13 mouse cellular contexts compared by ENCODE assay signal in the genomic region with DNA sequence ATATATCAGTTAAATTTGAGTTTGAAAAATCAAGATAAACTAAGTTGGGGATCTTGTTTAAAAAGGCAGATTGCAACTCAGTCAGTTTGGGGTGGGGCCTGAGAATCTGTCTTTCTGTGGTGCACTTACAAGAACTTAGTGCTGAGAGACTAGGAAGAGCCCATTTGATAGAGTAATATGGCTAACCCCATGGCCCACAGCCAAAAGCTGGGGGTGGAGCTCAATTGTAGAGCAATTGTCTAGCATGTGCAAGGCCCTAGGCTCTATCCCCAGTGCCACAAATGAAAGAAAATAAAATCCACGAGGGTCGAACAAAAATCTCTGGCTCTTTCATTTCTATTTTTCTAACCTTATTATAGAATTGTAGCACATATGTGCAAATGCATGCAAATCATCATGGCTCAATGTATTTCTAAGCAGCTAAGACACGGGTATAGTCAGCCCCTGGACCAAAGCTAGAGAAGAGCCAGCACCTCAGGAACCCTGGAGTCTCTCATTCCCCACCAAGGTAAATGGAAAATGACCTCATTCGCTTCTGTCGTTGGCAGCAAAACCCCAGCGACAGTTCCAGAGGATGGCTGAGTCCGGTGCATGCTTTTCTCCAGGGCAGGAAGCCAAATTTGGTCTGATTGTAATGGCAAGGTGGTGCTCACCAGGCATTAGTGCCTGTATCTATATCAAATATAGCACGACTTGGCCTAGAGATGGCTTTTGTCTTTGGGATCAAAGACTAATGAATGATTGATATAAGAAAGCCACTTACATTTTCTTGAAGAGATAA. TPM values are rescaled to one million over a fixed set of nuclear protein-coding genes. Genes with fewer than 3 reads are reported as not detected.
DNase-seq lines count a peak whose midpoint lies in the region; ATAC-seq and TF ChIP-seq lines count a peak whose summit lies in the region.
"Had no signal": no experiment of that assay in that cellular context is flagged by ENCODE, and none has a peak within 500 bp of the region (broad histone marks: within the 10 kb centered on the region; RNA-seq: fewer than 3 reads in every experiment).

No protein-coding gene starts in this region.

- no peak for TF ChIP-seq RAD21 in MEL (IDR thresholded peaks at IDR 0.05; ENCODE audit: low read depth, low read length)

- H3K27me3 ChIP-seq in MEL (ENCODE audit: control insufficient read depth in 1 of 2, insufficient read depth in 2 of 2, low read length in 2 of 2), result no peaks in the 10 kb centered on the region
- H3K27me3 ChIP-seq in forebrain, embryonic 13.5 days, result no peaks in the 10 kb centered on the region
- H3K27me3 ChIP-seq: liver, embryonic 15.5 days; neural tube, embryonic 15.5 days had no signal

- H3K36me3 ChIP-seq in MEL (ENCODE audit: control insufficient read depth in 1 of 2, insufficient read depth in 2 of 2, low read length in 2 of 2), result no peaks in the 10 kb centered on the region
- no peaks in the 10 kb centered on the region for H3K36me3 ChIP-seq in forebrain, embryonic 13.5 days (ENCODE audit: poor library complexity, severe bottlenecking)
- H3K36me3 ChIP-seq: liver, embryonic 15.5 days; neural tube, embryonic 15.5 days had no signal

- no peak overlapping the region for H3K4me3 ChIP-seq in MEL (ENCODE audit: control insufficient read depth in 1 of 2, insufficient read depth in 1 of 2, low read depth in 2 of 2, low read length in 2 of 2)
- no peak overlapping the region for H3K4me3 ChIP-seq in forebrain, embryonic 13.5 days
- H3K4me3 ChIP-seq: liver, embryonic 15.5 days; neural tube, embryonic 15.5 days had no signal

- TF ChIP-seq POLR2A in MEL (IDR thresholded peaks at IDR 0.05; ENCODE audit: control insufficient read depth in 1 of 2, insufficient read depth in 1 of 2, low read depth in 1 of 2, low read length in 2 of 2, poor library complexity in 1 of 2), result no peak

- no peak for TF ChIP-seq EP300 in MEL (IDR thresholded peaks at IDR 0.05; ENCODE audit: low read depth in 1 of 2, low read length in 2 of 2)

- peaks cover 0 to 3% of the 10 kb centered on the region in 2 experiments; a peak in 1 of 4 replicates for H3K4me1 ChIP-seq in MEL (ENCODE audit: control insufficient read depth in 1 of 2, insufficient read depth in 2 of 2, low read length in 2 of 2)
- no peaks in the 10 kb centered on the region for H3K4me1 ChIP-seq in forebrain, embryonic 13.5 days
- H3K4me1 ChIP-seq: liver, embryonic 15.5 days; neural tube, embryonic 15.5 days had no signal

- H3K9me3 ChIP-seq in MEL (replicated peaks; ENCODE audit: insufficient read depth, low read length), result no peaks in the 10 kb centered on the region
- no peaks in the 10 kb centered on the region for H3K9me3 ChIP-seq in forebrain, embryonic 13.5 days (replicated peaks)
- H3K9me3 ChIP-seq: liver, embryonic 15.5 days; neural tube, embryonic 15.5 days had no signal

- no peak overlapping the region for H3K4me2 ChIP-seq in forebrain, embryonic 13.5 days
- H3K4me2 ChIP-seq: liver, embryonic 15.5 days; neural tube, embryonic 15.5 days had no signal

- H3K9ac ChIP-seq in MEL (ENCODE audit: control insufficient read depth, low read depth, low read length, poor library complexity, severe bottlenecking), result no peak overlapping the region
- H3K9ac ChIP-seq in forebrain, embryonic 13.5 days, result no peak overlapping the region
- H3K9ac ChIP-seq: liver, embryonic 15.5 days; neural tube, embryonic 15.5 days had no signal

- 84% methylated on average over 8 of the region's 8 CpGs for WGBS in forebrain, embryonic 13.5 days

- no peak overlapping the region for H3K27ac ChIP-seq in MEL (ENCODE audit: control insufficient read depth, low read depth, low read length)
- H3K27ac ChIP-seq in forebrain, embryonic 13.5 days, result no peak overlapping the region
- H3K27ac ChIP-seq: liver, embryonic 15.5 days; neural tube, embryonic 15.5 days had no signal

- no peak for TF ChIP-seq CTCF in MEL (IDR thresholded peaks at IDR 0.05 in 2 of 3, conservative IDR thresholded peaks at IDR 0.05 in 1 of 3; ENCODE audit: control insufficient read depth in 1 of 3, insufficient read depth in 1 of 3, low read depth in 2 of 3, low read length in 3 of 3, poor library complexity in 1 of 3, severe bottlenecking in 1 of 3)

- ATAC-seq in cerebellum, adult (ENCODE audit: insufficient number of reproducible peaks, low FRiP score, low TSS enrichment), result peak; percentile 65
- no peak for ATAC-seq in forebrain, embryonic 13.5 days
- ATAC-seq: CD4-positive, CD25-positive, alpha-beta regulatory T cell, adult 4 months; intestine, embryonic 16.5 days had no signal

- H3K79me2 ChIP-seq in MEL (ENCODE audit: control insufficient read depth, insufficient read depth, low read length, poor library complexity), result no peaks in the 10 kb centered on the region

- DNase-seq in kidney, adult 18-20 months, result peak; percentile 1
- no peak for DNase-seq in kidney, postnatal 25 days
- DNase-seq in MEL (ENCODE audit: low read depth, low spot score) (peak; percentile 60), adipocyte (ENCODE audit: low spot score) (no peak)
- DNase-seq in cerebellum, postnatal 36 days, result peak; percentile 80 to 82
- DNase-seq: adrenal gland, adult 2 months; right cerebral cortex, adult 18-20 months had no signal

TF ChIP-seq in MEL, 35 proteins besides CTCF, POLR2A, EP300 and RAD21:
- TF ChIP-seq HCFC1 (IDR thresholded peaks at IDR 0.05; ENCODE audit: low read depth, low read length), result no peak
- TF ChIP-seq KAT2A (conservative IDR thresholded peaks at IDR 0.05; ENCODE audit: low read depth, low read length), result no peak
- TF ChIP-seq POLR2AphosphoS2 (IDR thresholded peaks at IDR 0.05; ENCODE audit: low read length), result no peak
- TF ChIP-seq TAL1 (IDR thresholded peaks at IDR 0.05; ENCODE audit: low read length), result no peak
- no peak for TF ChIP-seq TCF12 (IDR thresholded peaks at IDR 0.05; ENCODE audit: low read depth, low read length)

RNA-seq across cellular contexts. Expression of gene Cdc42bpa, which starts 40.4 kb away (rescaled TPM):
- 7.7 and 11.6 TPM in 2 replicates for total RNA-seq in MEL (2012; rRNA removed)
- 10 to 100 TPM in 1 of 2 experiments, not detected in 1; 14.6 TPM for polyA plus RNA-seq in MEL (2012; ENCODE audit: insufficient read depth in 1 of 2, insufficient read length in 2 of 2, low read depth in 1 of 2, low replicate concordance in 2 of 2, missing spikeins in 1 of 2)
- 22.0 and 23.9 TPM in 2 replicates for polyA plus RNA-seq in forebrain, embryonic 13.5 days (2015; fragmentation: Nextera tagmentation; extraction: Ambion mirVana)

Comparison
In these comparisons a context has a peak if more than half of its experiments do, and no peak if none do; other contexts are left out.
1. DNase-seq: peak in kidney, adult 18-20 months (single experiment), MEL (single experiment) and cerebellum, postnatal 36 days (2 of 2); none in kidney, postnatal 25 days (0 of 2) and adipocyte (single experiment).